ENCODE assay signal across 8 mouse cellular contexts in the genomic region with DNA sequence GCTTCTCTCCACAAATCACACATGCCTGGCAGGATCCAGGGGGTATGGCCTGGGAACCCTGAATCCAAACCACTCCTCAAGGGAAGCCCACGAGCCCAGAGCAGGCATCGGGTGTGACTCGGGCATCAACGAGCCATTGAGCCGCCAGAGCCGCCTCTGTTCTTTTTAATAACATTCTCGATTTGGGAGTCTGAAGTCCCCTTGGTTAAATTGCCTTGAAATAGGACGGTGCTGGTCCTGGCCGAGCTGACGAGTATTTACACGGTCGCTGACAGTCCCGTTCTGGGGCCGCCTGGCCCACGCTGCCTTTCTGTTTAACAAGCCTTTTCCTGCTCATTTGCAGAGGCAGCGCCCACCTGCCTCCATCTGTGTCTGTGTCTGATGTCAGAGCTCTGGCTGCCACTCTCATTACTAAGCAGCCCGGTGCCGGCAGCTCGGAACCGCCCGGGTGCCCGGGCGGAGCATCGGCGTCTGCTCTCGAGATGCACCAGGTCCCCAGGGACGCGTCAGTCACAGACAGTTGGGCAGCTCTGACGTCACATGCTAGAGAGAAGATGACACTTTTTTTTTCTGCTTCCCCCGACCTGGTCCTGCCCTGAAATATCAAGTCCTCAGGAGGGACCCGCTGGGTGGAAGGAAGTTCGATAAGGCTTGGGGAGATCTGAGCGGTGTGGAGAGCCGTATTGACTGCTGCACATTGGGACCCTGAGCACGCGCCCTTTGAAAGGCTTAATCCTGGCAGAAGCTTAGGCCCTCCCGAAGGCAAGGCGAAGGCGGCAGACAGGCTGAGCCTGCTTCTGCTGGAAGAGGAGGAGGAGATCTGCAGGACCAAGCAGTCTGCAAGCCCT. TPM values are rescaled to one million over a fixed set of nuclear protein-coding genes. Genes with fewer than 3 reads are reported as not detected.
DNase-seq lines count a peak whose midpoint lies in the region; ATAC-seq and TF ChIP-seq lines count a peak whose summit lies in the region.

No protein-coding gene starts in this region.

- no peak overlapping the region for H3K27ac ChIP-seq in liver, embryonic 11.5 days (ENCODE audit: low read depth, low read length)
- H3K27ac ChIP-seq in embryonic facial prominence, embryonic 13.5 days: no peak overlapping the region
- no peak overlapping the region for H3K27ac ChIP-seq in intestine, embryonic 16.5 days (ENCODE audit: low read length)
- no peak overlapping the region for H3K27ac ChIP-seq in liver, embryonic 14.5 days
- peak overlapping the region; percentile 64 for H3K27ac ChIP-seq in neural tube, embryonic 13.5 days (replicated peaks)

- DNase-seq in liver, embryonic 11.5 days (ENCODE audit: low spot score): no peak
- no peak for DNase-seq in liver
- no peak for DNase-seq in liver, embryonic 14.5 days (ENCODE audit: low read depth in 3 of 3, low spot score in 3 of 3)
- no peak for DNase-seq in testis, postnatal 14 days (ENCODE audit: low spot score)
- no peak for DNase-seq in urinary bladder, postnatal 36 days (ENCODE audit: low spot score in 2 of 2)

- TF ChIP-seq EP300 in liver, embryonic 14.5 days (IDR thresholded peaks at IDR 0.05; ENCODE audit: low read depth): no peak

- ATAC-seq in liver, embryonic 11.5 days (replicated peaks; ENCODE audit: low FRiP score): no peak
- no peak for ATAC-seq in embryonic facial prominence, embryonic 13.5 days (ENCODE audit: insufficient number of reproducible peaks, insufficient read depth, low FRiP score, low TSS enrichment, low read depth)
- no peak; the same call in 1 of the 2 replicates for ATAC-seq in intestine, embryonic 16.5 days
- ATAC-seq in liver, embryonic 14.5 days (ENCODE audit: insufficient read depth): no peak
- ATAC-seq in neural tube, embryonic 13.5 days (ENCODE audit: low read depth): peak; percentile 61

- no peaks in the 10 kb centered on the region for H3K36me3 ChIP-seq in liver, embryonic 11.5 days (ENCODE audit: control insufficient read depth, insufficient read depth, low read length)
- H3K36me3 ChIP-seq in embryonic facial prominence, embryonic 13.5 days: no peaks in the 10 kb centered on the region
- H3K36me3 ChIP-seq in intestine, embryonic 16.5 days (ENCODE audit: control insufficient read depth, insufficient read depth, low read length): no peaks in the 10 kb centered on the region
- no peaks in the 10 kb centered on the region for H3K36me3 ChIP-seq in liver, embryonic 14.5 days (replicated peaks; ENCODE audit: control insufficient read depth, insufficient read depth, low read depth)
- H3K36me3 ChIP-seq in neural tube, embryonic 13.5 days: no peaks in the 10 kb centered on the region

- no peak overlapping the region for H3K9ac ChIP-seq in liver, embryonic 11.5 days (ENCODE audit: low read depth, low read length)
- H3K9ac ChIP-seq in embryonic facial prominence, embryonic 13.5 days: 0 out of 2 replicates have a peak overlapping the region, but pooled peaks have one; percentile 49
- peak overlapping the region; percentile 13; the same call in 1 of the 2 replicates for H3K9ac ChIP-seq in intestine, embryonic 16.5 days (ENCODE audit: low read depth, low read length)
- H3K9ac ChIP-seq in liver, embryonic 14.5 days (replicated peaks): no peak overlapping the region
- H3K9ac ChIP-seq in neural tube, embryonic 13.5 days: peak overlapping the region; percentile 49

- H3K27me3 ChIP-seq in liver, embryonic 11.5 days (replicated peaks; ENCODE audit: control insufficient read depth, insufficient read depth, low read length): peaks cover 30% of the 10 kb centered on the region
- peaks cover 33% of the 10 kb centered on the region for H3K27me3 ChIP-seq in embryonic facial prominence, embryonic 13.5 days
- no peaks in the 10 kb centered on the region for H3K27me3 ChIP-seq in intestine, embryonic 16.5 days (replicated peaks; ENCODE audit: control insufficient read depth, insufficient read depth, low read length)
- peaks cover 8% of the 10 kb centered on the region for H3K27me3 ChIP-seq in liver, embryonic 14.5 days (ENCODE audit: control insufficient read depth, insufficient read depth, low read length)
- H3K27me3 ChIP-seq in neural tube, embryonic 13.5 days: peaks cover 17% of the 10 kb centered on the region

- no peak for TF ChIP-seq CTCF in liver, embryonic 14.5 days (IDR thresholded peaks at IDR 0.05; ENCODE audit: low read depth)

- WGBS in liver, embryonic 11.5 days: 14% methylated on average over 39 of the region's 39 CpGs
- 19% methylated on average over 39 of the region's 39 CpGs for WGBS in embryonic facial prominence, embryonic 13.5 days
- 17% methylated on average over 39 of the region's 39 CpGs for WGBS in intestine, embryonic 16.5 days
- WGBS in liver, embryonic 14.5 days (ENCODE audit: insufficient replicate concordance): 18% methylated on average over 39 of the region's 39 CpGs
- 18% methylated on average over 39 of the region's 39 CpGs for WGBS in neural tube, embryonic 13.5 days

- peaks cover 3% of the 10 kb centered on the region; the same call in 1 of the 2 replicates for H3K4me1 ChIP-seq in liver, embryonic 11.5 days (replicated peaks; ENCODE audit: control insufficient read depth, insufficient read depth, low read length)
- H3K4me1 ChIP-seq in embryonic facial prominence, embryonic 13.5 days: peaks cover 28% of the 10 kb centered on the region
- peaks cover 8% of the 10 kb centered on the region; the same call in 1 of the 2 replicates for H3K4me1 ChIP-seq in intestine, embryonic 16.5 days (ENCODE audit: control insufficient read depth, insufficient read depth, low read length)
- H3K4me1 ChIP-seq in liver, embryonic 14.5 days (replicated peaks; ENCODE audit: control insufficient read depth in 2 of 2, insufficient read depth in 2 of 2, low read length in 1 of 2): 0 out of 4 replicates have a peak, but pooled peaks cover 0 to 4% of the 10 kb centered on the region in 2 experiments
- peaks cover 50% of the 10 kb centered on the region for H3K4me1 ChIP-seq in neural tube, embryonic 13.5 days (replicated peaks)

- peak overlapping the region; percentile 53 for H3K4me2 ChIP-seq in liver, embryonic 11.5 days
- peak overlapping the region; percentile 54 for H3K4me2 ChIP-seq in embryonic facial prominence, embryonic 13.5 days
- H3K4me2 ChIP-seq in intestine, embryonic 16.5 days (ENCODE audit: low read depth, low read length): peak overlapping the region; percentile 39
- peak overlapping the region; percentile 13; the same call in 1 of the 2 replicates for H3K4me2 ChIP-seq in liver, embryonic 14.5 days (ENCODE audit: low read depth)
- H3K4me2 ChIP-seq in neural tube, embryonic 13.5 days: peak overlapping the region; percentile 52

- no peaks in the 10 kb centered on the region for H3K9me3 ChIP-seq in liver, embryonic 11.5 days (ENCODE audit: control insufficient read depth, low read length)
- H3K9me3 ChIP-seq in embryonic facial prominence, embryonic 13.5 days: no peaks in the 10 kb centered on the region
- H3K9me3 ChIP-seq in intestine, embryonic 16.5 days (ENCODE audit: control insufficient read depth, low read length): no peaks in the 10 kb centered on the region
- no peaks in the 10 kb centered on the region for H3K9me3 ChIP-seq in liver, embryonic 14.5 days (ENCODE audit: control insufficient read depth, low read length)
- H3K9me3 ChIP-seq in neural tube, embryonic 13.5 days: no peaks in the 10 kb centered on the region

- H3K4me3 ChIP-seq in liver, embryonic 11.5 days (ENCODE audit: low read depth, low read length): no peak overlapping the region
- H3K4me3 ChIP-seq in embryonic facial prominence, embryonic 13.5 days: peak overlapping the region; percentile 22
- peak overlapping the region; percentile 22 for H3K4me3 ChIP-seq in intestine, embryonic 16.5 days (ENCODE audit: low read length)
- no peak overlapping the region for H3K4me3 ChIP-seq in liver, embryonic 14.5 days (ENCODE audit: insufficient read depth in 1 of 2, low read depth in 2 of 2, low read length in 2 of 2)
- H3K4me3 ChIP-seq in neural tube, embryonic 13.5 days: peak overlapping the region; percentile 19

RNA-seq across cellular contexts. Expression of gene Qrfp, which starts 12.4 kb away (rescaled TPM):
- 0.08 TPM in 1 of 2 replicates, not detected in the other for polyA plus RNA-seq in liver, embryonic 11.5 days (2014; fragmentation: Nextera tagmentation; extraction: Ambion mirVana)
- polyA plus RNA-seq in embryonic facial prominence, embryonic 13.5 days (2015; fragmentation: Nextera tagmentation; extraction: Ambion mirVana): 0.14 and 0.22 TPM in 2 replicates
- polyA plus RNA-seq in intestine, embryonic 16.5 days (2015; fragmentation: Nextera tagmentation; extraction: Ambion mirVana): 0.07 TPM in 1 of 2 replicates, not detected in the other
- polyA plus RNA-seq in liver, embryonic 14.5 days (2012; rRNA removed): 0.01 TPM in 1 of 2 replicates, not detected in the other
- not detected in 2 replicates for polyA plus RNA-seq in liver, embryonic 14.5 days (2014; fragmentation: Nextera tagmentation; extraction: Ambion mirVana)
- 0.13 TPM in 1 of 2 replicates, not detected in the other for polyA plus RNA-seq in neural tube, embryonic 13.5 days (2015; fragmentation: Nextera tagmentation; extraction: Ambion mirVana)

RNA-seq across cellular contexts. Expression of gene Fibcd1, which starts 23.1 kb away (rescaled TPM):
- 0.04 and 0.14 TPM in 2 replicates for polyA plus RNA-seq in liver, embryonic 11.5 days (2014; fragmentation: Nextera tagmentation; extraction: Ambion mirVana)
- 0.55 and 0.83 TPM in 2 replicates for polyA plus RNA-seq in embryonic facial prominence, embryonic 13.5 days (2015; fragmentation: Nextera tagmentation; extraction: Ambion mirVana)
- polyA plus RNA-seq in intestine, embryonic 16.5 days (2015; fragmentation: Nextera tagmentation; extraction: Ambion mirVana): 0.70 and 0.77 TPM in 2 replicates
- 0.01 TPM in 2 replicates for polyA plus RNA-seq in liver, embryonic 14.5 days (2012; rRNA removed)
- not detected in 2 replicates for polyA plus RNA-seq in liver, embryonic 14.5 days (2014; fragmentation: Nextera tagmentation; extraction: Ambion mirVana)
- 2.8 and 3.1 TPM in 2 replicates for polyA plus RNA-seq in neural tube, embryonic 13.5 days (2015; fragmentation: Nextera tagmentation; extraction: Ambion mirVana)

Comparison
In these comparisons a context has a peak if more than half of its experiments do, and no peak if none do; other contexts are left out.
1. H3K4me3 ChIP-seq: peak in embryonic facial prominence, embryonic 13.5 days (single experiment), intestine, embryonic 16.5 days (single experiment) and neural tube, embryonic 13.5 days (single experiment); none in liver, embryonic 11.5 days (single experiment) and liver, embryonic 14.5 days (0 of 2).
2. H3K9ac ChIP-seq: peak in embryonic facial prominence, embryonic 13.5 days (single experiment), intestine, embryonic 16.5 days (single experiment) and neural tube, embryonic 13.5 days (single experiment); none in liver, embryonic 11.5 days (single experiment) and liver, embryonic 14.5 days (single experiment).
3. Peak in every context shown above with its lines, with median percentiles within 50 percentile points of each other: H3K4me2 ChIP-seq.